Mouse (Mus musculus): Measurements from ENCODE around the gene Ube2e1.
"Not testable (repeated sequence)": the region's sequence is repeated elsewhere in the genome, so short reads cannot be mapped to it uniquely, and the experiment has no call there.

DNA sequence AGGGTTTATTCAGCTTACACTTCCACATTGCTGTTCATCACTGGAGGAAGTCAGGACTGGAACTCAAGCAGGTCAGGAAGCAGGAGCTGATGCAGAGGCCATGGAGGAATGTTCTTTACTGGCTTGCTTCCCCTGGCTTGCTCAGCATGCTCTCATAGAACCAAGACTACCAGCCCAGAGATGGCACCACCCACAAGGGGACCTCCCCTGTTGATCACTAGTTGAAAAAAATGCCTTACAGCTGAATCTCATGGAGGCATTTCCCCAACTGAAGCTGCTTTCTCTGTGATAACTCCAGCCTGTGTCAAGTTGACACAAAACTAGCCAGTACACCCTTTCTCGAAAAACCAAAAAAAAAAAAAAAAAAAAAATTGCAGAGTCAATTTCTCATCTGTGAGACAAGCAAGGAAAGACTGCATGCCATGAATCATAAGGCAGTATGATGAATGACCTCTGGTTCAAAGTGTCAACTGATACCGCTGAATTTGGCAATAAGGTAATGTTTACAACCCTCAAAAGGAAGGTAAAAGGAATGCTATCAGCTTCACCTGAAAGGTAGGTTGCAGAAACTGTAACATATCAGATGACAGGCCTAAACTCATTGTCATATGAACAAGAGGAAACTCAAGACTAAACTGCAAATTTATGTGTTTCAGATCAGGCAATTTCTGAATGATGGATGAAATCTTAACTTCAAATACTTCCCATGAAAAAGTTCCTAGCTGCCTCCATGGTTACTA lies 95.0 kb downstream of the Ube2e1 start:
- not testable (repeated sequence) for TF ChIP-seq POLR2A (IDR thresholded peaks at IDR 0.05; ENCODE audit: low read depth, low read length); CTCF (IDR thresholded peaks at IDR 0.05; ENCODE audit: borderline replicate concordance, insufficient read depth, low read length)
